Mouse (Mus musculus): Measurements from ENCODE around the gene Chchd3. TPM values are rescaled to one million over a fixed set of nuclear protein-coding genes. Genes with fewer than 3 reads are reported as not detected.

The Chchd3 gene
- polyA plus RNA-seq, 1 experiment = 92.2 TPM

DNA sequence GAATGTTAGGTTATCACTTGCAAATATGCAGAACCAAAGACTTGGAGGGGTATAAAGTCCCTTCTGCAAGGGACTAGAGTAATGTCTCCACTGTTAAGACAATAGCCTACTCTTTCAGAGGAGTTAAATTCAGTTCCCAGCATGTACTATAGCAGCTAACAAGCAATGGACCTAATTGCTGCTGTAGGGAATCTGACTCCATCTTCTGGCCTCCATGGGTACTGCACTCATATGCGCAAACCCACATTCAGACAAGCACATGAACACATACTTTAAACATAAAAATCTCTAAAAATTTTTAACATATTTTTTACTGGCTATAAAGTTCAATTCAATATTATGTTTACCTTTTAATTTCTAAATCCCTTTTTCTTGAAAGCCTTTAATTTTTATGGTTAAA is 310.2 kb downstream of the Chchd3 start:
- Histone ChIP-seq H3K4me3 (replicated peaks) (no peak overlapping the region), H3K4me1 (no peaks in the 10 kb centered on the region), H3K36me3 (replicated peaks; ENCODE audit: low read length) (no peaks in the 10 kb centered on the region), H3K27me3 (replicated peaks) (no peaks in the 10 kb centered on the region), H3K9me3 (peaks cover 21% of the 10 kb centered on the region)
- TF ChIP-seq FLI1 (IDR thresholded peaks at IDR 0.05; ENCODE audit: low read length) (no peak), GATA1 (IDR thresholded peaks at IDR 0.05; ENCODE audit: borderline replicate concordance, low read length) (no peak)

DNA sequence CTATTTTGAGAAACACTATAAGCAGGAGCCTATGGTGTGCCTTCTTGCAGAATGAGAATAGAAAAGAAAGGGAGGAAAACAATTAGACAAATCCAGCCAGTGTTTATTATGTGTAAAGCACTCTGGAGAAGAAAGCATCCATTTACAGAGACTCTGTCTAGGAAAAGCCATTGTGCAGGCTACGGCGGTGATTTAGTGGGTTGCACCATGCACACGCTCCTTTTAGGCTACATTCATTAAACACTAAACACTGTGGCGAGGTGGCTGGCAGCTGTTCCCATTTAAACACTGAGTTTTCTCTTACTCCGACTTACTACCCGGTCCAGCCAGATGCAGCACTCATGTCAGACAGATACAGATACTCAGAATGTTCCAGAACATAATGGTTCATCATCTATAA is 311.3 kb downstream of the Chchd3 start:
- Histone ChIP-seq H3K4me3 (replicated peaks) (no peak overlapping the region), H3K27me3 (replicated peaks) (no peaks in the 10 kb centered on the region), H3K36me3 (replicated peaks; ENCODE audit: low read length) (no peaks in the 10 kb centered on the region), H3K9me3 (peaks cover 20% of the 10 kb centered on the region), H3K4me1 (no peaks in the 10 kb centered on the region)
- TF ChIP-seq GATA1 (IDR thresholded peaks at IDR 0.05; ENCODE audit: borderline replicate concordance, low read length) (no peak), FLI1 (IDR thresholded peaks at IDR 0.05; ENCODE audit: low read length) (no peak)

DNA sequence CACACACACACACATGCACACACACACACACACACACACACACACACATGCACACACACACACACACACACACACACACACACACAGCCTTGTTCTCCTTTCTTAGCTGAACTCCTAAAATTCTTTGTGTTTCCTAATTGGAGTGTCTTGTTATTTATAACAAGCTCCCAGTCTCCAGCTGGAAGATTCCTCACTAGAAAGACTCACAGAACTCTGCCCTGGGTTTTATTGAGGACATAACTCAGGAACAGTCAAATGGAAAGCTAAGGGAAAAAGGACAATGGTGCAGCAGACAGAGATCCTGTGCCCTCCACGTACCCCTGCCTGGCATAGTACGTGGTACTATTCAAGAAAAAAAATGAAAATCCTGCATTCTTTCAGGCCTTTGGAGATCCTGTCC is 312.7 kb downstream of the Chchd3 start:
- Histone ChIP-seq H3K27me3 (replicated peaks) (no peaks in the 10 kb centered on the region), H3K4me1 (no peaks in the 10 kb centered on the region), H3K9me3 (peaks cover 11% of the 10 kb centered on the region), H3K36me3 (replicated peaks; ENCODE audit: low read length) (no peaks in the 10 kb centered on the region), H3K4me3 (replicated peaks) (no peak overlapping the region)
- TF ChIP-seq GATA1 (IDR thresholded peaks at IDR 0.05; ENCODE audit: borderline replicate concordance, low read length) (no peak), FLI1 (IDR thresholded peaks at IDR 0.05; ENCODE audit: low read length) (no peak)

Other genes with a start within 250 kb of the Chchd3 start
- gene Exoc4, start 188.8 kb upstream of the Chchd3 start, polyA plus RNA-seq (2012; ENCODE audit: insufficient read depth, low replicate concordance) = 8.4 and 10.5 TPM in 2 replicates

Data from megakaryocyte, embryonic 14.5 days (primary cell).